Mouse (Mus musculus): ENCODE results near the gene Nfatc2. TPM values are rescaled to one million over a fixed set of nuclear protein-coding genes. Genes with fewer than 3 reads are reported as not detected.
A peak's percentile ranks its signal among the peaks of the same experiment; 100 is the strongest.

Nfatc2 gene
- polyA plus RNA-seq, 1 experiment from 2014 or later: 1.8 TPM

- Histone ChIP-seq H3K9me3 (no peaks in the 10 kb centered on the region), H3K36me3 (no peaks in the 10 kb centered on the region), H3K4me1 (peaks cover 37% of the 10 kb centered on the region), H3K4me3 (no peak overlapping the region), H3K9ac (no peak overlapping the region), H3K4me2 (no peak overlapping the region), H3K27ac (no peak overlapping the region), H3K27me3 (no peaks in the 10 kb centered on the region)
- WGBS: 69% methylated on average over 3 of the region's 3 CpGs
- no peak for ATAC-seq (ENCODE audit: borderline replicate concordance, extremely low read depth, low FRiP score, low TSS enrichment)
Measured at GRCm38 (mm10) chr2:168573866-168574265, 27.6 kb downstream of the Nfatc2 start.

- Histone ChIP-seq H3K4me1 (peaks cover 16% of the 10 kb centered on the region; the same call in 1 of the 2 replicates), H3K4me2 (no peak overlapping the region), H3K36me3 (no peaks in the 10 kb centered on the region), H3K9me3 (no peaks in the 10 kb centered on the region), H3K27me3 (no peaks in the 10 kb centered on the region), H3K27ac (no peak overlapping the region), H3K9ac (no peak overlapping the region), H3K4me3 (no peak overlapping the region)
- 93% methylated on average over 32 of the region's 32 CpGs for WGBS
- ATAC-seq (ENCODE audit: borderline replicate concordance, extremely low read depth, low FRiP score, low TSS enrichment): no peak
Measured at GRCm38 (mm10) chr2:168571241-168571640, 30.2 kb downstream of the Nfatc2 start.

- ATAC-seq (ENCODE audit: borderline replicate concordance, extremely low read depth, low FRiP score, low TSS enrichment): peak; percentile 52; the same call in 1 of the 2 replicates
- no peak overlapping the region for H3K9ac ChIP-seq
- H3K4me2 ChIP-seq: peak overlapping the region; percentile 24; the same call in 1 of the 2 replicates
- H3K27ac ChIP-seq: 0 out of 2 replicates have a peak overlapping the region, but pooled peaks have one; percentile 19
- H3K4me3 ChIP-seq: no peak overlapping the region
- WGBS: 66% methylated on average over 19 of the region's 19 CpGs
- H3K27me3 ChIP-seq: no peaks in the 10 kb centered on the region; the same call in 1 of the 2 replicates
- H3K36me3 ChIP-seq: no peaks in the 10 kb centered on the region
- no peaks in the 10 kb centered on the region for H3K9me3 ChIP-seq
- peaks cover 23% of the 10 kb centered on the region for H3K4me1 ChIP-seq
Measured at GRCm38 (mm10) chr2:168565538-168566253, 35.8 kb downstream of the Nfatc2 start.

DNA sequence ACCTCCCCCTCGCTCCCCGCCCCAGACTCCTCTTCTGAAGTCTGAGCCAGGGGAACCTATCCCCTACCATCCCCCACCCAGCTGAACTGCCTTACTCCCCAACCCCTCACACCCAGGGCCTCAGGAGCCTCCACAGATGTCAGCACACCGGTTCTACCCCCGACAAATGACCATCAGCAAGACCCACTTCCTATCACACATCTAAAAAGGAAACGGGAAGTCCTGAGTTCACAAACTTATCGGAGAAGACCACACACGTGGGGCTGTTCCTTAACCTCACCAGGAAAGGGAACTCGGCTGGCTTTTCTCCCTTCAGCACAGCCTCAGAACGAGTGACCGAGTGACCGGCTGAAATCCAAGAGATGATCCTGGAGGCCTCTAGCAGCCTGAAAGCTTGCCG, 38.3 kb downstream of the Nfatc2 start:
- Histone ChIP-seq H3K9me3 (no peaks in the 10 kb centered on the region), H3K36me3 (no peaks in the 10 kb centered on the region), H3K27ac (no peak overlapping the region), H3K4me3 (no peak overlapping the region), H3K9ac (no peak overlapping the region), H3K4me1 (peaks cover 23% of the 10 kb centered on the region), H3K4me2 (no peak overlapping the region), H3K27me3 (no peaks in the 10 kb centered on the region; the same call in 1 of the 2 replicates)
- 15% methylated on average over 12 of the region's 12 CpGs for WGBS
- ATAC-seq (ENCODE audit: borderline replicate concordance, extremely low read depth, low FRiP score, low TSS enrichment): no peak

DNA sequence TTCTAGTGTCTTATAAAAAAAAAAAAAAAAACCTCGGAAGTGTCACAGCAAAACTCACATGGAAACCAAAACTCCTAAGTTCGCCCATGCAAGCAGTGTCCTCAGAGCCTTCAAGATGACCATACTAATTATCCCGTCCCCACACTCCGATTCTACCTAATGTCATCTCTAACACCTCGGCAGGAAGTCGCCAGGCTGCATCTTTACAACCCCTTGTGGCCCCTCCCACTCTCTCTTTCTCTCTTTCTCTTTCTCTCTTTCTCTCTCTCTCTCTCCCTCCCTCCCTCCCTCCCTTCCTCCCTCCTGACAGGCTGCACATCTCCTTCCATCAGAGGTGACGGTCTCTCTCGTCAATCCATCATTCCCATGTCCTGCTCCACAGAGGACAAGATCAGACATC, 44.4 kb downstream of the Nfatc2 start:
- Histone ChIP-seq H3K9ac (no peak overlapping the region), H3K9me3 (no peaks in the 10 kb centered on the region), H3K4me1 (peaks cover 52% of the 10 kb centered on the region), H3K4me3 (no peak overlapping the region), H3K27ac (no peak overlapping the region), H3K36me3 (no peaks in the 10 kb centered on the region), H3K27me3 (no peaks in the 10 kb centered on the region), H3K4me2 (no peak overlapping the region)
- no peak for ATAC-seq (ENCODE audit: borderline replicate concordance, extremely low read depth, low FRiP score, low TSS enrichment)
- WGBS: 30% methylated on average over 8 of the region's 8 CpGs

DNA sequence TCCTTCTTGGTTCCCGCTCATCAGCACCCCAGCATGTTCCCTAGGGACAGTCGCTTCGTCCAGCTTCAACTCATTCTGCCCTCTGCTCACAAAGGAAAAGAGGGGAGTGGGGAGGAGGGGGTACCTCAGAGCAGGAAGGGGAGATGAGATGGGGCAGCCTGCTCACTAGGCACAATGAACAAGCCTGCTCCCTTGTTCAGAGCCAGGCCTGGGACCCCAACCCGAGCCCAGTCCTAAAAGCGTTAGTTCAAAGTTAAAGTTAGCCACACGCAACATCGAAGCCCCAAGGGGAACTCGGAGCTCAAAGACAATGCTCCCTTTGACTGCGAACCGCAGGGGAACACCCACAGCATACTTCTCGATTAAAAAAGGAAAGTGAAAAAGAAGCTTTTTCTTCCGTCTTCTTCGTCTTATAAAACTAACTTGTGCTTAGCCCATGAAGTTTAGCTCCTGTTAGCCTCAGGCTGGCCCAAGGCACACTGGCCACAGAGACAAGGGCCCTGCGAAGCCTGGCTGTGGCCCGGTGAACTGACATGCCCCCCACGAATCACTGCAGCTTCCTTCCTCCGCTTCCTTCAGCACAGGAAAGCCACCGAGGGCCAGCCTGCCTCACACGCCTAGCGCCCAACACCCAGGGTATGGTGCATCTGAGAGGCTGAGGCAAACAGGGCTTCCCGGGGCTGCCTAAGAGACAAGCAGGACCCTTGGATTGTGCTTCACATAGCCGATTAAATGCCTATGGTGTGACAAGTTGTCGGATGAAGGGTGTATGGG, 45.4 kb downstream of the Nfatc2 start:
- Histone ChIP-seq H3K4me1 (peaks cover 56% of the 10 kb centered on the region), H3K9ac (no peak overlapping the region), H3K9me3 (no peaks in the 10 kb centered on the region), H3K27me3 (no peaks in the 10 kb centered on the region), H3K36me3 (no peaks in the 10 kb centered on the region), H3K4me2 (peak overlapping the region; percentile 19; the same call in 1 of the 2 replicates), H3K27ac (no peak overlapping the region), H3K4me3 (no peak overlapping the region)
- ATAC-seq (ENCODE audit: borderline replicate concordance, extremely low read depth, low FRiP score, low TSS enrichment): no peak
- WGBS: 45% methylated on average over 23 of the region's 23 CpGs

DNA sequence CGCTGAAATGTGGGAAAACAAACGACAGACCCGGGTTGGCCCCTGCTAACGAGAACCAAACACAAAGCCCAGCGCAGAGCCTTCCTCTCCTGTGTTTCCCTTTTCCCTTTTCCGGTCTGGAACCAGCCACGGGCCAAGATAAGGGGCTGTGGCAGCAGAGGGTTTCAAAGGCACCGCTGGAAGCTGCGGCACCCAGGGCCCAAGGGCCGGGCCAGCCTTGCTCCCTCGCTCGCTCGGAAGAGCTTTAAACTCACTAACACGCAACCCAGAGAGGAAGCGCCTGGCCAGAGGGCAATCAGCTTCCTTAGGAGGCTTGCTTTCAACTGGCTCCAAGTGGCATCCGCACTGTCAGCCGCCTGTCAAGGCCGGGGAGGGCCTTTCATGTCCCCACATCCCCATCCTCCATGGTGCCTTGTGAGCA, 47.9 kb downstream of the Nfatc2 start:
- Histone ChIP-seq H3K4me2 (peak overlapping the region; percentile 28), H3K4me1 (peaks cover 69% of the 10 kb centered on the region), H3K27ac (peak overlapping the region; percentile 53), H3K9me3 (no peaks in the 10 kb centered on the region), H3K4me3 (no peak overlapping the region), H3K36me3 (no peaks in the 10 kb centered on the region), H3K9ac (no peak overlapping the region), H3K27me3 (no peaks in the 10 kb centered on the region)
- WGBS: 9% methylated on average over 18 of the region's 18 CpGs
- ATAC-seq (ENCODE audit: borderline replicate concordance, extremely low read depth, low FRiP score, low TSS enrichment): peak; percentile 60; the same call in 1 of the 2 replicates

DNA sequence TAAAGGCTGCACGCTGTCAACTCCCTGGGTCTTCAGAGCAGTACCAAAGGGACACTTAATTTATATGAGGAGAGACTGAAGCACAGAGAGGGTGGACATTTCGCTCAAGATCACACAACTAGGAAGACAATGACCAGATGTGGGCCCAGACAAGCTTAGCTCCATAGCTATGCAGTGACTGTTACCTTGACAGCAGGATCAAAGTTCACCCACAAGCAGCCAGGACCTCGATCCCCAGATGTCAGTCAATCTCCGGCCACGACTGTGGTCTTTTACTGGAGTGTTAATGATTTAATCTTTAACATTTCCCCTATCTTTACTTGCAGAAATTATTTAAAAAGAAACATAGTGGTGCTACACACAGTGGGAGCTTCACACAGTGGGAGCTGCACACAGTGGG, 49.1 kb downstream of the Nfatc2 start:
- no peak for ATAC-seq (ENCODE audit: borderline replicate concordance, extremely low read depth, low FRiP score, low TSS enrichment)

GRCm38 (mm10) chr2:168551218-168551617, 50.2 kb downstream of the Nfatc2 start:
- no peak for ATAC-seq (ENCODE audit: borderline replicate concordance, extremely low read depth, low FRiP score, low TSS enrichment)
- Histone ChIP-seq H3K4me3 (no peak overlapping the region), H3K27ac (no peak overlapping the region), H3K36me3 (no peaks in the 10 kb centered on the region), H3K9me3 (no peaks in the 10 kb centered on the region), H3K9ac (no peak overlapping the region), H3K27me3 (no peaks in the 10 kb centered on the region), H3K4me1 (peaks cover 55% of the 10 kb centered on the region), H3K4me2 (no peak overlapping the region)
- WGBS: 83% methylated on average over 7 of the region's 7 CpGs

More for the DNA sequence above, 49.1 kb downstream of the Nfatc2 start:
- WGBS: 46% methylated on average over 5 of the region's 5 CpGs
- Histone ChIP-seq H3K4me1 (peaks cover 67% of the 10 kb centered on the region), H3K27ac (0 out of 2 replicates have a peak overlapping the region, but pooled peaks have one; percentile 53), H3K36me3 (no peaks in the 10 kb centered on the region), H3K9ac (no peak overlapping the region), H3K4me3 (no peak overlapping the region), H3K4me2 (no peak overlapping the region), H3K9me3 (no peaks in the 10 kb centered on the region), H3K27me3 (no peaks in the 10 kb centered on the region)

- no peaks in the 10 kb centered on the region for H3K36me3 ChIP-seq
- H3K27me3 ChIP-seq: no peaks in the 10 kb centered on the region
- no peak overlapping the region for H3K4me2 ChIP-seq
- H3K4me3 ChIP-seq: no peak overlapping the region
- WGBS: 49% methylated on average over 12 of the region's 12 CpGs
- H3K9ac ChIP-seq: no peak overlapping the region
- no peaks in the 10 kb centered on the region for H3K9me3 ChIP-seq
- peaks cover 53% of the 10 kb centered on the region for H3K4me1 ChIP-seq
- no peak for ATAC-seq (ENCODE audit: borderline replicate concordance, extremely low read depth, low FRiP score, low TSS enrichment)
- no peak overlapping the region for H3K27ac ChIP-seq
Measured at GRCm38 (mm10) chr2:168549326-168549725, 52.1 kb downstream of the Nfatc2 start.

- 71% methylated on average over 4 of the region's 4 CpGs for WGBS
- no peak overlapping the region for H3K9ac ChIP-seq
Measured at GRCm38 (mm10) chr2:168548008-168548407, 53.4 kb downstream of the Nfatc2 start.

More at GRCm38 (mm10) chr2:168548008-168548407, 53.4 kb downstream of the Nfatc2 start:
- no peaks in the 10 kb centered on the region for H3K9me3 ChIP-seq
- no peaks in the 10 kb centered on the region for H3K36me3 ChIP-seq
- H3K4me2 ChIP-seq: no peak overlapping the region
- H3K27ac ChIP-seq: no peak overlapping the region
- no peaks in the 10 kb centered on the region for H3K27me3 ChIP-seq
- no peak for ATAC-seq (ENCODE audit: borderline replicate concordance, extremely low read depth, low FRiP score, low TSS enrichment)
- no peak overlapping the region for H3K4me3 ChIP-seq
- H3K4me1 ChIP-seq: peaks cover 52% of the 10 kb centered on the region
